Comparison of ENCODE assay signal across 25 mouse cellular contexts in genomic region chr2:92259924-92260323, GRCm38 (mm10).
DNase-seq lines count a peak whose midpoint lies in the region; ATAC-seq and TF ChIP-seq lines count a peak whose summit lies in the region.
"Had no signal": no experiment of that assay in that cellular context is flagged by ENCODE, and none has a peak within 500 bp of the region (broad histone marks: within the 10 kb centered on the region; RNA-seq: fewer than 3 reads in every experiment).

No protein-coding gene starts in this region.

- 93% methylated on average over 2 of the region's 2 CpGs for WGBS in forebrain, embryonic 14.5 days

- peaks cover 10% of the 10 kb centered on the region for H3K4me1 ChIP-seq in G1E (ENCODE audit: insufficient read depth, low read depth, low read length)
- H3K4me1 ChIP-seq in forebrain, embryonic 14.5 days (ENCODE audit: control insufficient read depth, insufficient read depth, low read length), result 0 out of 2 replicates have a peak, but pooled peaks cover 2% of the 10 kb centered on the region
- H3K4me1 ChIP-seq: intestine, embryonic 15.5 days had no signal

- H3K4me2 ChIP-seq in forebrain, embryonic 14.5 days (ENCODE audit: low read length), result no peak overlapping the region
- H3K4me2 ChIP-seq: embryonic facial prominence, embryonic 12.5 days; forebrain, embryonic 15.5 days; hindbrain, embryonic 12.5 days; intestine, embryonic 15.5 days had no signal

- TF ChIP-seq CTCF in G1E (IDR thresholded peaks at IDR 0.05; ENCODE audit: low read depth, low read length), result no peak

- H3K9ac ChIP-seq in forebrain, embryonic 14.5 days (ENCODE audit: low read length), result no peak overlapping the region
- H3K9ac ChIP-seq: embryonic facial prominence, embryonic 12.5 days; forebrain, embryonic 15.5 days; hindbrain, embryonic 12.5 days; intestine, embryonic 15.5 days; liver, embryonic 14.5 days had no signal

- H3K4me3 ChIP-seq in G1E (ENCODE audit: low read depth, low read length), result no peak overlapping the region
- H3K4me3 ChIP-seq in forebrain, embryonic 14.5 days (ENCODE audit: low read depth, low read length), result no peak overlapping the region
- H3K4me3 ChIP-seq: embryonic facial prominence, embryonic 12.5 days; forebrain, embryonic 15.5 days; hindbrain, embryonic 12.5 days; intestine, embryonic 15.5 days had no signal

- peak; percentile 11 for DNase-seq in heart, adult 8-10 months (ENCODE audit: low spot score)
- DNase-seq in heart, postnatal 25 days (ENCODE audit: low spot score), result no peak
- no peak for DNase-seq in G1E (ENCODE audit: low spot score)
- DNase-seq in urinary bladder, postnatal 25 days (ENCODE audit: low spot score), result no peak
- no peak for DNase-seq in forebrain, embryonic 14.5 days (ENCODE audit: low spot score)
- DNase-seq: adrenal gland, postnatal 10 days; B cell, adult 2 months; cerebellum, adult 11 months; cerebellum, adult 9-10 months; cerebellum, postnatal 36 days; embryo, embryonic 11 days; kidney, adult 9 months; kidney, postnatal 10 days; liver; lung, adult 2 months; lung, postnatal 10 days; midbrain, embryonic 14.5 days had no signal

- peaks cover 12% of the 10 kb centered on the region for H3K36me3 ChIP-seq in G1E (replicated peaks)
- H3K36me3 ChIP-seq in forebrain, embryonic 14.5 days (ENCODE audit: control insufficient read depth, insufficient read depth, low read length), result peaks cover 11% of the 10 kb centered on the region; the same call in 1 of the 2 replicates
- H3K36me3 ChIP-seq: intestine, embryonic 15.5 days had no signal

- no peak overlapping the region for H3K27ac ChIP-seq in forebrain, embryonic 14.5 days (ENCODE audit: low read depth, low read length)
- H3K27ac ChIP-seq: embryonic facial prominence, embryonic 12.5 days; forebrain, embryonic 15.5 days; hindbrain, embryonic 12.5 days; hindbrain, postnatal 0 days; intestine, embryonic 15.5 days; liver, embryonic 14.5 days had no signal

- intact Hi-C loops in heart, postnatal 25 days (cut with DNase I), result no loop called here

- ATAC-seq in G1E (ENCODE audit: extremely low read depth, insufficient number of reproducible peaks, low FRiP score, poor library complexity, severe bottlenecking), result peak; percentile 54
- peak; percentile 85 for ATAC-seq in common myeloid progenitor, adult 5-6 weeks (replicated peaks; ENCODE audit: low read depth, poor library complexity, severe bottlenecking)
- ATAC-seq in megakaryocyte-erythroid progenitor cell, adult 5-6 weeks (replicated peaks; ENCODE audit: low FRiP score, low TSS enrichment, poor library complexity, severe bottlenecking), result peak; percentile 56; the same call in 1 of the 2 replicates
- no peak for ATAC-seq in forebrain, embryonic 14.5 days
- ATAC-seq: forebrain, embryonic 15.5 days; hindbrain, postnatal 0 days; intestine, embryonic 15.5 days had no signal

- no peaks in the 10 kb centered on the region for H3K9me3 ChIP-seq in G1E (replicated peaks)
- H3K9me3 ChIP-seq in forebrain, embryonic 14.5 days (replicated peaks; ENCODE audit: control insufficient read depth, low read length), result no peaks in the 10 kb centered on the region
- H3K9me3 ChIP-seq: embryonic facial prominence, embryonic 12.5 days; forebrain, embryonic 15.5 days; hindbrain, embryonic 12.5 days; intestine, embryonic 15.5 days had no signal

- no peaks in the 10 kb centered on the region for H3K27me3 ChIP-seq in G1E (ENCODE audit: insufficient read depth, low read length)
- H3K27me3 ChIP-seq in forebrain, embryonic 14.5 days (replicated peaks; ENCODE audit: control insufficient read depth, insufficient read depth, low read length), result no peaks in the 10 kb centered on the region
- H3K27me3 ChIP-seq: embryonic facial prominence, embryonic 12.5 days; forebrain, embryonic 15.5 days; hindbrain, embryonic 12.5 days; intestine, embryonic 15.5 days had no signal
